Mouse (Mus musculus): ENCODE results near the gene Dnajb13.

Dnajb13 gene

GRCm38 (mm10) chr7:100514573-100514972, at the start of gene Dnajb13:
TSS of gene Dnajb13 (minus strand) at chr7:100514960.
- DNase-seq (ENCODE audit: low read depth in 2 of 2, low spot score in 2 of 2): no peak

DNA sequence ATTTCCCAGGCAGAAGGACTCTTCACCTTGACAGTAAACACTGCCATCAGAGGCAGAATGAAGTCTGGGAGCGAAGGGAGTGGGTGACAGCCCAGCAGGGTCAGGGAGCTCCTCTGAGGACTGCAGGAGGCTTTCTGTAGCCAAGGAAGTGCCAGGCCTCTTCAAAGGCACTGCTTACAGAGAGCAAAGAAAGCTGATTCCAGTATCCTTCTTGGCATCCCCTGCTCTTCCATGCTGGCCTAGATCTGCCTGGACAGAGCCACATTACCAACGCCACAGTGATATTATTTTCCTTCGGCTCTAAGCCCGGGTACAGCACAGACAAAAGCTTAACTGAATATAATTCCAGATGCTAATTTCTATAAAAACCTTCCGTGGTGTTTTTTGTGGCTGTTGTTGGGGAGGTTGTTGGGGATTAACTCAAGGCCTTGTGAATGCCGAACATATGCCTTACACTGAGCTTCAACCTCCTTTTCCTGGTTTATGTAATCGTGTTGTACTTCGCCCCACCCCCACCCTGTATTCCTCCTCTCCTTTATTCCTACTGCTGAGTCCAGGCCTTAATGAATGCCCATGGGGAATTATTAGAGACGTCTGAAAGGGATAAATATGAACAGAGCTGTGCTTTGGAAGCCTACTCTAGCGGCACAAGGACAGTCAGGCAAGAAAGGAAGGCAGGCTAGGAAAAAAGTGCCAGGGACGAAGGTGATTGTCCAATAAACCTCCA, 47.3 kb upstream of the Dnajb13 start:
- no peak for DNase-seq (ENCODE audit: low read depth in 2 of 2, low spot score in 2 of 2)

- no peak for DNase-seq (ENCODE audit: low read depth in 2 of 2, low spot score in 2 of 2)
Measured at GRCm38 (mm10) chr7:100559331-100559730, 44.6 kb upstream of the Dnajb13 start.

GRCm38 (mm10) chr7:100557241-100557640, 42.5 kb upstream of the Dnajb13 start:
- DNase-seq (ENCODE audit: low read depth in 2 of 2, low spot score in 2 of 2): no peak

- DNase-seq (ENCODE audit: low read depth in 2 of 2, low spot score in 2 of 2): no peak
Measured at GRCm38 (mm10) chr7:100555431-100555951, 40.7 kb upstream of the Dnajb13 start.

DNA sequence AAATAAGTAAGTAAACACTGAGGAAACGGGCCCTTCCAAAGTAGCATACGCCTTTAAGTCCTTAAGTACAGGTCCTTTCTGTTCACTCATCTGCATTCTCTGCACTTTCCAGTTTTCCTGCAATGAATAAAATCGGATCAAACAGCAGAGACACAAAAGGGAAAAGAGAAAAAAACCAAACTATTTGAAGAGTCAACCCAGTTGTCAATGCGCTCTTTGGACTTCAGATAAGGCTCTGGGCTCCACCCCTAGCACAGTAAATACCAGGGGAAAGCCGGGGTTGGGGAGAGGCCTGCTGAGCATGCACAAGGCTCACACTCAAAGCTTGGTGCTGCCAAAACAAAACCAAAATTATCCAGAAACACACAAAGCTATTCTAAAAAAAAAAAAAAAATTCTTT, 40.2 kb upstream of the Dnajb13 start:
- no peak for DNase-seq (ENCODE audit: low read depth in 2 of 2, low spot score in 2 of 2)

- DNase-seq (ENCODE audit: low read depth in 2 of 2, low spot score in 2 of 2): no peak
Measured at GRCm38 (mm10) chr7:100550338-100551007, 35.7 kb upstream of the Dnajb13 start.

DNA sequence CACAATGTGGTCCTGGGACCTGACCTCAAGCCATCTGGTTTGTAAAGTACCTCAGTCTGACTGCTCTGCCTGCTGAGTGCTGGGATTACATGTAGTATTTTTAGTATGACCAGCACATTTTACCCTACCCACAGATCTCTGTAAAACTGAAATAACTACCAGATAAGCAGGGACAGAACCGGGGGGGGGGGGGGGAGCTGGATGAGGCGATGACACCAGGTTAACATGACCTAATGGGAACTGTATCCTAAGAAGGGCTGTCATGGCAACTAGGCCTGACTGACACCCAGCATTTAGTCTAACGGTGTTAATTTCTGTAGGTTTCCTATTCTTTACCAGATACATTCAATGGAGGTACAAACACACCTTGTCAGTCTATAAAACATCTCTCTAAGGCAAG, 35.0 kb upstream of the Dnajb13 start:
- DNase-seq (ENCODE audit: low read depth in 2 of 2, low spot score in 2 of 2): no peak

GRCm38 (mm10) chr7:100547631-100548030, 32.9 kb upstream of the Dnajb13 start:
- no peak for DNase-seq (ENCODE audit: low read depth in 2 of 2, low spot score in 2 of 2)

DNA sequence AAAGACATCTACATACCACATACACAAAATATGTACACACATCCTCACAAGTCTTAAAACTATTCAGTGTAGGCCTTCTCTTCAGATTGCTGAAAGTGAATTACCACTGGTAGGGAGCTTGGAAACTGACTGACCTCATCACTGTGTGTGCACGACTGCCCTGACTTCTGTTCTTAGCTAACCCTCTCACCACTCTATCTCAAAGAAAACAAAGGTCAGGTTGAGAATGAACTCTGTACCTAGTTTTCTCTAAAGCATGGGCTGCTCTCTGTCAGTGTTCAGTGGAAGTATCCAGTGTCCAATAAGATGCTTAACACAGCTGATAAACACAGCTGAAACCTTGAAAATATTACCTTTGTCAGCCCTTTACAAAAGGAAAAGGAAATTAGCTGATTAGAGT, 29.7 kb upstream of the Dnajb13 start:
- no peak for DNase-seq (ENCODE audit: low read depth in 2 of 2, low spot score in 2 of 2)

DNA sequence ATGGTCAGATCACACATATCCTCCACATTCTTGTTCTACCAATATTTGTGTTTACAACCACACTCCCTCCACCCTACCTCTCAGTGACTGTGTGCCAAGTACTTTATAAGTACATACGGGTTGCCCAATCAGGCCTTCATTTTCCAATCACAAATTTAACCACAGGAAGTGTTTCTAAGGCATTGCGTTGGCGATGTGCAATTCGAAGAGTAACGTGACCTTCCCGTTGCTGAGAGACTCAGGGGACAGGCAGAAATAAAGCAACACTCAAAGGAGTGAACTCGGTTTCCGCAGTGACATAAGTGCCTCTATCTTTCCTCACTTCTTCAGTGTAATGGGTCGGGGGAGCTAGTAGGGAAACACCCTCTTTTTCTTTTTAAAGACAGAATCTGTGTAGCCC, 24.8 kb upstream of the Dnajb13 start:
- no peak for DNase-seq (ENCODE audit: low read depth in 2 of 2, low spot score in 2 of 2)

GRCm38 (mm10) chr7:100537519-100537902, 22.8 kb upstream of the Dnajb13 start:
- no peak for DNase-seq (ENCODE audit: low read depth in 2 of 2, low spot score in 2 of 2)

- peak; percentile 76 to 80 for DNase-seq (ENCODE audit: low read depth in 2 of 2, low spot score in 2 of 2)
Measured at GRCm38 (mm10) chr7:100536804-100537518, 22.2 kb upstream of the Dnajb13 start, which contains the start of gene Coa4. TSS of gene Coa4 (plus strand) at chr7:100537071.

DNA sequence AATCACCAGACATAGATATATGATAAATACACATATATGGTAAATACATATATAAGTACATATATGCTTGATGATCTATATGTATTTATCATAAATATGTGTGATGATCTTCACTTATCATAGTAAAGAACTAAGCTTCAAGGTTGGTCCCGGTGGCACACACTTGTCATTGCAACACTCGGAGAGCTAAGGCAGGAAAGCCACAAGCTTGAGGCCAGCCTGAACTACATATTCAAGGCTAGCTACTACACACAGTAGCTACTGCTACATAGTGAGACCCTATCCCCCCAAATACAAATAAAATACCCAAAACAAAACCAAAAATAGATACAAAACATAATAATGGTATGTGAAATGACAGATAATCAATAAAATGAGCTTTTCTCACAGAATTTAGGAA, 21.1 kb upstream of the Dnajb13 start:
- no peak for DNase-seq (ENCODE audit: low read depth in 2 of 2, low spot score in 2 of 2)

DNA sequence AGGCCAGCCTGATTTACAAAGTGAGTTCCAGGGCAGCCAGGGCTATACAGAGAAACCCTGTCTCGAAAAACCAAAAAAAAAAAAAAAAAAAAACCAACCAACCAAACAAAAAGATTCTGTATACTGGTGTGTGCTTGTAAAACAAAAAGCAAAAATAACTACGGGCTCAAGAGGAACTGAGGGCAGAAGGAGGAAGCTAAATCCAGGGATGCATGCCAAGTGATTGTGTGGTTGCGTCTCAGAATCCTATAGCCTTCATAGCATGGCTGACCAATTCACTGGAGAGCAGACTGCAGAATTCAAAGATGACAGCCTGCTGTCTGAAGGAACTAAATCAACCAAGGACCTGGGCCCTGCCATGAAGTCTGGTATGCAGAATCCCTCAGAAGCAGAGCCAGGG, 19.5 kb upstream of the Dnajb13 start:
- DNase-seq (ENCODE audit: low read depth in 2 of 2, low spot score in 2 of 2): no peak

DNA sequence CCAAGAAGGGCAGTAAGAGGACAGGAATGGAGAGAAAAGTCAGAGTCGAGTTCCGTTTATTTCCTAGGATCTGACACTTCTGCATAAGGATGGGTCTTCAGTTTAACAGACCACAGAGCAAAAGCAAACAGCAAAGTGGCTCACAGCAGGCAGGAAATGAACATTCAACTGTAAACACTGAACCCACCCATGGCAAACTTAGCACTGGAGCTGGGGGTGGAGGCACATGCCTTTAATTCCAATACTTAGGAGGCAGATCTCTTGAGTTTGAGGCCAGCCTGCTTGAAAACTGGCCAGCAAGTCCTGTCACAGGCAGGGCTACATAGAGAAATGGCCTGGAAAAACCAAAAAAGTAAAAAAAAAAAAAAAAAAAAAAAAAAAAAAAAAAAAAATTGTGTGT, 18.7 kb upstream of the Dnajb13 start:
- DNase-seq (ENCODE audit: low read depth in 2 of 2, low spot score in 2 of 2): no peak

DNA sequence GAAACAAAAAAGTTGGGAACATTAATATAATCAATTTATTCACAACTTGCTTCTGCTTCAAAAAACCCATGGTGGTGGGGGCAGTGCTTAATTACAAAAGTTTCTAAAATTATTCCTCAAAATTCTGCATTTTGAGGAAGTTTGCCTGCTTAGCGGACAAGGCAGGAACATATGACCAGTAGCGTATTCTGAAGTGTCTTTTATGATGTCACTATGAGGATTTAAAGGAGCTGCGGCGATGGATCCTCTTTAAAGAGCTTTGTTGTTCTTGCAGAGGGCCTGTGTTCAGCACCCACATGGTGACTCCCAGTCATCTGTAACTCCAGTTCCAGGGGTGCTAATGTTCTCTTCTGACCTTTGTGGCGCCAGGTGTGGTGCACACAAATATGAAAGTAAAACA, 16.0 kb upstream of the Dnajb13 start:
- DNase-seq (ENCODE audit: low read depth in 2 of 2, low spot score in 2 of 2): no peak

- no peak for DNase-seq (ENCODE audit: low read depth in 2 of 2, low spot score in 2 of 2)
Measured at GRCm38 (mm10) chr7:100524669-100525068, 9.9 kb upstream of the Dnajb13 start.

- DNase-seq (ENCODE audit: low read depth in 2 of 2, low spot score in 2 of 2): no peak
Measured at GRCm38 (mm10) chr7:100522222-100522621, 7.5 kb upstream of the Dnajb13 start.

GRCm38 (mm10) chr7:100520663-100521285, 6.0 kb upstream of the Dnajb13 start:
- DNase-seq (ENCODE audit: low read depth in 2 of 2, low spot score in 2 of 2): peak; percentile 79 to 81

GRCm38 (mm10) chr7:100520204-100520603, 5.4 kb upstream of the Dnajb13 start:
- DNase-seq (ENCODE audit: low read depth in 2 of 2, low spot score in 2 of 2): no peak
